Mouse (Mus musculus): ENCODE measurements around the gene Chrm4.

DNA sequence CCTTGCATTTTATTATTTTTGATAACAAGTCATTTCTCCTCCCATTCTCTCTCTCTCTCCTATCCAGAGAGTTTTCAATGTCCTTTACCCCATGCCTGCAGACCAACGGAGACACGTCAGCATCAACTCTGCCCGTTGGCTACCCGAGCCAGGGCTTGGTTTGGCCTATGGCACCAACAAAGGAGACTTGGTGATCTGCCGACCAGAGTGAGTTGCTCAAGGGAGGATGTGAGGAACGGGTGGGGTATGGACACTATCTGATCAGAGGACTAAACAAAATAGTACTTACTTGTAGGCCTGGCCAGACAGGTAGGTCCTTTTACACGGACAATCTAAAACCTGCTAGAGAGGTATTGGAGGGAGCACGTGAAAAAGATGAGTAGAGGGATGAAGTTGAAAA lies 26.6 kb upstream of the Chrm4 start:
- TF ChIP-seq POLR2A (IDR thresholded peaks at IDR 0.05; ENCODE audit: control insufficient read depth, extremely low read depth, insufficient read depth, low read length, poor library complexity) = no peak
- no peak for TF ChIP-seq CTCF (IDR thresholded peaks at IDR 0.05; ENCODE audit: borderline replicate concordance, control insufficient read depth, extremely low read depth, insufficient read depth, low read length, poor library complexity)
